Mouse (Mus musculus) erythroblast, embryonic 14.5 days (primary cell): ENCODE data around the gene Hoxb3. TPM values are rescaled to one million over a fixed set of nuclear protein-coding genes. Genes with fewer than 3 reads are reported as not detected.

Experiments
- H3K27me3 ChIP-seq: 2 replicates; pipeline ENCODE4 v1.6.1; 2012; ENCODE audit warnings: inconsistent platforms; ENCODE audit not compliant: control insufficient read depth
- H3K36me3 ChIP-seq: 2 replicates; pipeline ENCODE4 v1.6.1; 2012; ENCODE audit warnings: mild to moderate bottlenecking, inconsistent platforms; ENCODE audit not compliant: control insufficient read depth
- H3K4me1 ChIP-seq: 2 replicates; pipeline ENCODE4 v1.6.1; 2012; ENCODE audit warnings: inconsistent platforms; ENCODE audit not compliant: control insufficient read depth
- H3K4me3 ChIP-seq: replicated peaks from 2 replicates; pipeline ENCODE3; 2012; ENCODE audit warnings: moderate library complexity, mild to moderate bottlenecking, inconsistent platforms
- H3K9me3 ChIP-seq: 2 replicates; pipeline ENCODE4 v1.6.1; 2012; ENCODE audit warnings: low read length, inconsistent platforms, mixed read lengths; ENCODE audit not compliant: control insufficient read depth
- GATA1 ChIP-seq: IDR thresholded peaks from 2 replicates; pipeline ENCODE4 v1.6.1; 2012; ENCODE audit warnings: low read length, inconsistent platforms, mixed read lengths
- TAL1 ChIP-seq: IDR thresholded peaks from 3 replicates; pipeline ENCODE4 v1.6.1; 2012; ENCODE audit warnings: low read length, inconsistent platforms, mixed read lengths
- polyA plus RNA-seq: library from polyadenylated mRNA; stranded (reverse); fragments of >175 nt; gene quantifications from 2 replicates; pipeline ENCODE4 v1.2.3, GENCODE M21; 2012

Hoxb3 gene
- polyA plus RNA-seq, 1 experiment, result not detected

- TF ChIP-seq TAL1 (no peak), GATA1 (no peak)
Observed at GRCm38 (mm10) chr11:96281396-96281795, 41.7 kb upstream of the Hoxb3 start.

GRCm38 (mm10) chr11:96281855-96282570, 41.1 kb upstream of the Hoxb3 start, which contains the start of gene Hoxb8:
TSS of gene Hoxb8 (plus strand) at chr11:96281905.
- TF ChIP-seq GATA1 (no peak), TAL1 (no peak)
- peaks cover 2% of the 10 kb centered on the region; the same call in 1 of the 2 replicates for H3K9me3 ChIP-seq
- no peaks in the 10 kb centered on the region for H3K4me1 ChIP-seq
- H3K4me3 ChIP-seq, result no peak within 1 kb of the TSS
- H3K36me3 ChIP-seq, result no peaks in the 10 kb centered on the region
- peaks cover 100% of the 10 kb centered on the region for H3K27me3 ChIP-seq

More at GRCm38 (mm10) chr11:96281396-96281795, 41.7 kb upstream of the Hoxb3 start:
- H3K4me3 ChIP-seq, result no peak overlapping the region
- H3K27me3 ChIP-seq, result peaks cover 100% of the 10 kb centered on the region
- no peaks in the 10 kb centered on the region for H3K4me1 ChIP-seq
- no peaks in the 10 kb centered on the region for H3K36me3 ChIP-seq
- H3K9me3 ChIP-seq, result peaks cover 2% of the 10 kb centered on the region; the same call in 1 of the 2 replicates

GRCm38 (mm10) chr11:96282795-96283430, 40.2 kb upstream of the Hoxb3 start:
- Histone ChIP-seq H3K4me3 (no peak overlapping the region), H3K4me1 (no peaks in the 10 kb centered on the region), H3K36me3 (no peaks in the 10 kb centered on the region), H3K27me3 (peaks cover 100% of the 10 kb centered on the region), H3K9me3 (peaks cover 2% of the 10 kb centered on the region; the same call in 1 of the 2 replicates)
- no peak for TF ChIP-seq TAL1
- TF ChIP-seq GATA1, result no peak

GRCm38 (mm10) chr11:96284041-96284749, 38.9 kb upstream of the Hoxb3 start:
- TF ChIP-seq GATA1, result no peak
- Histone ChIP-seq H3K36me3 (no peaks in the 10 kb centered on the region), H3K27me3 (peaks cover 100% of the 10 kb centered on the region), H3K4me3 (no peak overlapping the region), H3K4me1 (no peaks in the 10 kb centered on the region), H3K9me3 (peaks cover 2% of the 10 kb centered on the region; the same call in 1 of the 2 replicates)

- peaks cover 100% of the 10 kb centered on the region for H3K27me3 ChIP-seq
- H3K4me3 ChIP-seq, result no peak overlapping the region
- H3K36me3 ChIP-seq, result no peaks in the 10 kb centered on the region
- peaks cover 2% of the 10 kb centered on the region; the same call in 1 of the 2 replicates for H3K9me3 ChIP-seq
- TF ChIP-seq TAL1 (no peak), GATA1 (no peak)
- H3K4me1 ChIP-seq, result no peaks in the 10 kb centered on the region
Observed at GRCm38 (mm10) chr11:96284774-96285734, 38.1 kb upstream of the Hoxb3 start.

- Histone ChIP-seq H3K27me3 (peaks cover 100% of the 10 kb centered on the region), H3K4me3 (no peak within 1 kb of the TSS), H3K9me3 (peaks cover 2% of the 10 kb centered on the region; the same call in 1 of the 2 replicates), H3K4me1 (no peaks in the 10 kb centered on the region), H3K36me3 (no peaks in the 10 kb centered on the region)
- TF ChIP-seq TAL1 (no peak), GATA1 (no peak)
Observed at GRCm38 (mm10) chr11:96285771-96286738, 37.1 kb upstream of the Hoxb3 start, which contains the start of gene Hoxb7. TSS of gene Hoxb7 (plus strand) at chr11:96286623.

GRCm38 (mm10) chr11:96286739-96287385, 36.3 kb upstream of the Hoxb3 start:
- Histone ChIP-seq H3K9me3 (peaks cover 2% of the 10 kb centered on the region; the same call in 1 of the 2 replicates), H3K27me3 (peaks cover 100% of the 10 kb centered on the region), H3K4me1 (no peaks in the 10 kb centered on the region), H3K4me3 (no peak overlapping the region), H3K36me3 (no peaks in the 10 kb centered on the region)
- TF ChIP-seq GATA1 (no peak), TAL1 (no peak)
